Mouse (Mus musculus) embryonic facial prominence, embryonic 15.5 days (tissue): ENCODE measurements around the gene Fam72a. TPM values are rescaled to one million over a fixed set of nuclear protein-coding genes. Genes with fewer than 3 reads are reported as not detected.
"Not testable (repeated sequence)": the region's sequence is repeated elsewhere in the genome, so short reads cannot be mapped to it uniquely, and the experiment has no call there.

Experiments used
- ATAC-seq: fragments of 200-750 bp; cut with Nextera tagmentation; 2 replicates; pipeline ENCODE4 v1.8.0; 2017; ENCODE audit warnings: low read depth, moderate TSS enrichment; ENCODE audit not compliant: insufficient number of reproducible peaks, low FRiP score, low TSS enrichment
- H3K27ac ChIP-seq: fragments of 300-500 bp; sonication (generic); replicated peaks from 2 replicates; pipeline ENCODE4 v1.5.1; 2015; ENCODE audit warnings: mild to moderate bottlenecking, inconsistent platforms
- H3K27me3 ChIP-seq: fragments of 300-500 bp; sonication (generic); 2 replicates; pipeline ENCODE4 v1.6.1; 2015; ENCODE audit warnings: inconsistent platforms
- H3K36me3 ChIP-seq: fragments of 300-500 bp; sonication (generic); 2 replicates; pipeline ENCODE4 v1.6.1; 2015; ENCODE audit warnings: mild to moderate bottlenecking, inconsistent platforms
- H3K4me1 ChIP-seq: fragments of 300-500 bp; sonication (generic); 2 replicates; pipeline ENCODE4 v1.6.1; 2015; ENCODE audit warnings: inconsistent platforms
- H3K4me2 ChIP-seq: fragments of 300-500 bp; sonication (generic); replicated peaks from 2 replicates; pipeline ENCODE4 v1.6.1; 2015; ENCODE audit warnings: mild to moderate bottlenecking, inconsistent platforms
- H3K4me3 ChIP-seq: fragments of 300-500 bp; sonication (generic); replicated peaks from 2 replicates; pipeline ENCODE4 v1.5.1; 2015; ENCODE audit warnings: mild to moderate bottlenecking, inconsistent platforms
- H3K9ac ChIP-seq: fragments of 300-500 bp; sonication (generic); 2 replicates; pipeline ENCODE4 v1.6.1; 2015; ENCODE audit warnings: inconsistent platforms
- H3K9me3 ChIP-seq: fragments of 300-500 bp; sonication (generic); replicated peaks from 2 replicates; pipeline ENCODE4 v1.6.1; 2016; ENCODE audit warnings: inconsistent platforms
- WGBS: fragments of 180-500 bp; shearing (Covaris S2); methylation state at CpG from one replicate; pipeline ENCODE4 v1.1.7; 2015; 5-methylcytosine and 5-hydroxymethylcytosine counted together
- polyA plus RNA-seq: library from polyadenylated mRNA; unstranded; fragments of >200 nt; fragmentation: Nextera tagmentation; extraction: Ambion mirVana; gene quantifications from 2 replicates; pipeline ENCODE4 v1.2.1, GENCODE M21; 2015

Fam72a gene
- polyA plus RNA-seq, 1 experiment from 2014 or later: 2.2 TPM

DNA sequence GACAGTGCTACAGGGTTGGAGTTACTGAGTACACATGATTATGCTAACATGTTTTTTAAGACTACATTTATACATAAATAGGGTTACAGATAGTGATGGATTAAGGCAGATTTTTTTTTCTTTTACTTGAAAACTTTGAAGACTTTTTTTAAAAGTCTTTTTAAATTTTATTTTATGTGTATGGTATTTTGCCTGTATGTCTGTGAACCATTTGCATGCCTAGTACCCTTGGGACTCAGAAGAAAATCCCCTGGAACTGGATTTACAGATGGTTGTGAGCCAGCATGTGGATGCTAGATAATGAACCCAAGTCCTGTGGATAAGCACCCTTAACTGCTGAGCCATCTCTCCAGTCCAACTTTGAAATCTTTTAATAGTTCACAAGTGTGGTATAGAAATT lies 25.7 kb downstream of the Fam72a start:
- no peak for ATAC-seq
- Histone ChIP-seq H3K36me3 (no peaks in the 10 kb centered on the region), H3K27ac (no peak overlapping the region), H3K9ac (no peak overlapping the region), H3K27me3 (no peaks in the 10 kb centered on the region), H3K4me3 (no peak overlapping the region), H3K9me3 (no peaks in the 10 kb centered on the region), H3K4me2 (no peak overlapping the region), H3K4me1 (peaks cover 9% of the 10 kb centered on the region)

DNA sequence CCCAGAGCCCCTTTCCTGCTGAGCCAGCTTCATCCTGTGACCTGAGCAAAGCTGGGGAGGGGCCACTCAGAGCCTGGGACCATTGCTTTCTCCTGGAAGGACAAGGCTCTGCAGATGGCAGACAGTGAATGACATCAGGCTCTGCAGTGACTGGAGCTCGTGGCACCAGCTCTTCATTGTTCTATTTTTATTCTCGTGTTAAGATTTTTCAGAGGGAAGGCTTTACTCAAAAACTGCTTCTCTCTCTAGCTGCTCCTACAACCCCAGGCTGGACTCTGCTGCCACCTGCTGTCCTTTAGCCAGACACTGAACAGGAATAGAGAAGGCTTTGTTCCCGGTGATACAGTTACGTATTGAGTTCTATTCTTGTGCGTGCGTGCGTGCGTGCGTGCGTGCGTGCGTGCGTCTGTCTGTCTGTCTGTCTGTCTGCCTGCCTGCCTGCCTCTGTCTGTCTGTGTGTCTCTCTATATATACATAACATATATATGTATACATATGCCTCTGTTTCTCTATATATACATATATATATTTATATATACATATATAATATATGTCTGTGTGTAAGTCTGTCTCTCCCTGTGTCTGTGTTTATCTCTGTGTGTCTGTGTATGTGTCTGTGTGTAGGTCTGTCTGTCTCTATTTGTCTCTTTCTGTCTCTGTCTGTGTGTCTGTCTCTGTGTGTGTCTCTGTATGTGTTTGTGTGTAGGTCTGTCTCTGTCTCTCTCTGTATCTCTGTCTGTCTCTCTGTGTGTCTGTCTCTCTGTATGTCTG lies 27.5 kb downstream of the Fam72a start:
- Histone ChIP-seq H3K4me3 (no peak overlapping the region), H3K4me1 (0 out of 2 replicates have a peak, but pooled peaks cover 3% of the 10 kb centered on the region), H3K27me3 (no peaks in the 10 kb centered on the region), H3K4me2 (peak overlapping the region; percentile 40), H3K9me3 (no peaks in the 10 kb centered on the region), H3K9ac (no peak overlapping the region), H3K27ac (peak overlapping the region; percentile 23; the same call in 1 of the 2 replicates), H3K36me3 (no peaks in the 10 kb centered on the region)
- peak; percentile 86 for ATAC-seq
- 2% methylated on average over 13 of the region's 13 CpGs for WGBS

DNA sequence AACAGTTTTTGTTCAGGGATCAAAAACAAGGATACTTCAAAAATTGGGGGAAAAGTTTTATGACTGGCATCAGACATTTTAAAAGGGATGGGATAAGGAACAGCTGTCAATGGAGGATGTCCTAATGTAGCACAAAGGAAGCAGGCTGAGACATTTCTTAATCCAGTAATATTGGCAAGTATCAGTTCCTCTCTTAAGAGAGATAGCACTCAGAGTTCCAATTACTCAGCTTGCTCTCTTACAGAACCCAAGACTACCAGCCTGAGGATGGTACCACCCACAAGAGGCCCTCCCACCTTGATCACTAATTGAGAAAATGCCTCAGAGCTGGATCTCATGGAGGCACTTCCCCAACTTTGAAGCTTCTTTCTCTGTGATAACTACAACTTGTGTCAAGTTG lies 32.8 kb downstream of the Fam72a start:
- Histone ChIP-seq H3K4me3 (no peak overlapping the region), H3K27ac (no peak overlapping the region), H3K4me2 (no peak overlapping the region), H3K36me3 (no peaks in the 10 kb centered on the region), H3K9ac (no peak overlapping the region), H3K27me3 (no peaks in the 10 kb centered on the region), H3K9me3 (no peaks in the 10 kb centered on the region), H3K4me1 (no peaks in the 10 kb centered on the region)
- no peak for ATAC-seq

DNA sequence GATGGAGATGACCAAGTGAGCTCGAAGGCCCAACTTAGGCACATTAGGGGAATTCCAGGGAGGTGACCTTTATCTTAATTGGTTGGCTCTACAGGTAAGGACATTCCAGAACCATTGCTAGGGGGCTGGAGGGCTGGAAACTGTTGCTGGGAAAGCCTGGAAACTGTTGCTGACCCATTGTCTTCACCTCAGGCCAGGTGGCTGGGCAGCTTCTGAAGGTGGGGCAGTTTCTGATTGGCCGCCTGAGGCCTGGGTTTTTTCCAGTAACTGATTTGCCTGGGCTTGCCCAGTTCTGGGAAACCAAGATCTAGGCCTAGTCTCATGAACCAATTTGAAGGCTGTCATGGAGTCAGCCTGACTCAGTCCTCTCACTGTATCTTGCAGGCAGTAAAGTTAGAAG lies 34.4 kb downstream of the Fam72a start:
- H3K27me3 ChIP-seq: no peaks in the 10 kb centered on the region
- no peak for ATAC-seq
- no peak overlapping the region for H3K4me3 ChIP-seq
- WGBS: 89% methylated on average over 2 of the region's 2 CpGs
- H3K36me3 ChIP-seq: no peaks in the 10 kb centered on the region
- H3K4me2 ChIP-seq: no peak overlapping the region
- H3K9ac ChIP-seq: no peak overlapping the region
- H3K9me3 ChIP-seq: no peaks in the 10 kb centered on the region
- H3K27ac ChIP-seq: no peak overlapping the region
- H3K4me1 ChIP-seq: no peaks in the 10 kb centered on the region

DNA sequence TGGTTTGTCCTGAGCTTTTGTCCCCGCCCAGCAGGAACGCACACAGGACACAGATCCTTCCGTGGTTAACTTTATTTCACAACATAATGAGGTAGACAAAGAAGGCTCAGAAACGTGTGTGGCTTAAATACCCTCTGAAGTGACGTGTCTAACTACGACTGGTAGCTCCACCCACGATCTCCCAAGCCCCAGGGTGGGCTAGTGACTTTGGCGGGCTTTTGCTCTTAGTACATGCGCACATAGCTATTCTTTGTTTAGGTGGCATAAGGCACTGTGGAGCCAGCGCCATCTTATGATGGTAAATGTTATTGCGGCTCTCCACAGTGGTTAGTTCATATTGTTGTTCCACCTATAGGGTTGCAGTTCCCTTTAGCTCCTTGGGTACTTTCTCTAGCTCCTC lies 38.4 kb downstream of the Fam72a start:
- not testable (repeated sequence) for ATAC-seq, H3K4me2 ChIP-seq, H3K36me3 ChIP-seq, H3K4me3 ChIP-seq, H3K9ac ChIP-seq, H3K9me3 ChIP-seq, H3K4me1 ChIP-seq, H3K27ac ChIP-seq, H3K27me3 ChIP-seq
- WGBS: 35% methylated on average over 11 of the region's 11 CpGs

DNA sequence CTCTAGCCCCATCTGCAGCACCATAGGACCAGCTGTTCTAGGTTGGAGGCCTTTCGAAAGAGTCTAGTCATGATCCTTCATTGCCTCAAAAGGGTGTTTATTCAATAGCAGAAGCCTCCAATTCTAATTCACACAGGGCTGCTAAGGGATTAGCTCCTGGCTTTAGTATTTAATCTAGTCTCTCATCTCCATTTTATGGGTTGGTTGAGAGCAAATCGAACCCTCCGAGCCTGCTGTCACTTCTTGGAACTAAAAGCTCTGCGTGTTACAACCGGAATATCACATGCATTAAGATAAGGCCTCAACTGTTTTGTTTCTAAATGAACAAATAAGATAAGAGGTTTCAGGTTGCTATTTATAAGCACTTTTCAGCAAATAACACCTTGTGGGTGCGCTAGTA lies 42.0 kb downstream of the Fam72a start:
- H3K9me3 ChIP-seq: no peaks in the 10 kb centered on the region
- H3K27ac ChIP-seq: no peak overlapping the region
- H3K36me3 ChIP-seq: no peaks in the 10 kb centered on the region
- 88% methylated on average over 6 of the region's 6 CpGs for WGBS
- H3K4me1 ChIP-seq: no peaks in the 10 kb centered on the region
- H3K9ac ChIP-seq: no peak overlapping the region
- no peaks in the 10 kb centered on the region for H3K27me3 ChIP-seq
- no peak for ATAC-seq
- no peak overlapping the region for H3K4me2 ChIP-seq
- H3K4me3 ChIP-seq: no peak overlapping the region

DNA sequence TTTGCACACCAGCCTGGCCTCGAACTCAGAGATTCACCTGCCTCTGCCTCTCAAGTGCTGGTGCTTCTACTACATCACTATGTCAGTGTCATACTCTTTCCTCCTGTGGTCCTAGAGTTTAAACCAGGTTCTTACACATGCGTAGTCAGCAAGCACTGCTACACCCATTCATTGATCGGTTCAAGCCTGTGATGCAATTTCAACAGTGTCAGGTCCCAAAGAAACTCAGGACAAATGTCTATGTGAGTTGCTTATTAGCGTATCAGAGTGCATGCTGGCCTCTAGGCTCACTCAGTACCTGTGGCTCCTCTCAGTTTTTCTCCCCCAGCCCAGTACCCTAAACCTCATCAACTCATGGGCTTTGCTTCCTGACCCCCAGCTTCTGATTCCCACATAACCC lies 42.7 kb downstream of the Fam72a start:
- 93% methylated on average over 4 of the region's 4 CpGs for WGBS
- ATAC-seq: no peak
- H3K4me2 ChIP-seq: no peak overlapping the region

DNA sequence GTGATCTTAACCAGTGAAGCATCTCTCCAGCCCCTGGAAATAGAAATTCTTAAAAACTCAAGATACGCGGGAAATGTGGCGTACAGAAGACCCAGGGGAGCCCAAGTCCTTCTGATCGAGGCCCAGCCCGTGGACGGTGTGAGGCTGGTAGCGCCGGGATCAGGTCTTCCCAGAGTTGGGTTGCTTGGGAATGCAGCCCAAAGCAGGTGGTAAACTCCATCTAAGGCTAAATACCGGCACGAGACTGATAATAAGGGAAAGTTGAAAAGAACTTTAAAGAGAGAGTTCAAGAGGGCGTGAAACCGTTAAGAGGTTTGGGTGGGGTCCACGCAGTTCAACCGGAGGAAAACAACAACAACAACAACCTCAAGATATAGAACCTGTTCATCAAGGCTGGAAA lies 46.0 kb downstream of the Fam72a start:
- Histone ChIP-seq H3K36me3 (no peaks in the 10 kb centered on the region), H3K9ac (no peak overlapping the region), H3K27me3 (no peaks in the 10 kb centered on the region), H3K4me2 (no peak overlapping the region), H3K4me1 (no peaks in the 10 kb centered on the region), H3K27ac (no peak overlapping the region), H3K4me3 (no peak overlapping the region), H3K9me3 (no peaks in the 10 kb centered on the region)
- WGBS: 92% methylated on average over 14 of the region's 14 CpGs
- ATAC-seq: peak; percentile 80; the same call in 1 of the 2 replicates

More for the DNA sequence above, 42.7 kb downstream of the Fam72a start:
- H3K36me3 ChIP-seq: no peaks in the 10 kb centered on the region
- H3K4me1 ChIP-seq: no peaks in the 10 kb centered on the region
- H3K27ac ChIP-seq: no peak overlapping the region
- H3K27me3 ChIP-seq: no peaks in the 10 kb centered on the region
- no peak overlapping the region for H3K4me3 ChIP-seq
- H3K9ac ChIP-seq: no peak overlapping the region
- no peaks in the 10 kb centered on the region for H3K9me3 ChIP-seq

DNA sequence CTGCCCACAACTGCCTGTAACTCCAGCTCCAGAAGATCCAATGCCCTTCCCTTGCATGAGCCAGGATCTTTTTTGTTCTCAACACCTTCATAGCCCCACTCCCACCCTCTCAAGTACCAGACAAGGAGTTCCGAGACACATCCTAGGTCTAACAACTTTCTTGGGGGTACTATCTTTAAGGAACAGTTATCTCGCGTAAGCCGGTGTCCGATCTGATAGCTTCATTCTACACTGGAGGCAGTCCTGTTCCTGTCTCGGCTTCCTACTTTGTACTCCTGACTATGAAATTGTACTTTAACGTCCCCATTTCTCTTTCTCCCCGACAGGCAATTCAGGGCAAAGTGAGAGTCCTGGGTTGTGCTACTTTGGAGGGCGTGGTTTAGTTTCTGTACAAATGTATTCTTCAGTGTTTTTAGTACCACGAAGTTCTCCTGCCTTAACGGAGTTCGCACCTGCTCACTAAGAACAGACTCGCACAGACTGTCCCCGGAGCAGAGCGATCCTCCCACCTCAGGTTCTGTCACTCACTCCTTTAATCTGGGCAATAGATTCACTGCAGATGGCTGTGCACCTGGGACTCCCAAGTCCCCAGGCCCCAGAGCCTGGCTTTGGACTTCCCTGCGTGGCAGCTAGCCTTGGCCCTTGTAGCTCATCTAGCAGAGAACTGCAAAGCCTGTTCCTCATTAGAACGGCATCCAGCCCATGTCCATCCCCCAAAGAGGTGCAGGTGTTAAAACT lies 51.4 kb downstream of the Fam72a start:
- no peaks in the 10 kb centered on the region for H3K36me3 ChIP-seq
- H3K27ac ChIP-seq: no peak overlapping the region
- no peaks in the 10 kb centered on the region for H3K4me1 ChIP-seq
- H3K9me3 ChIP-seq: no peaks in the 10 kb centered on the region
- H3K4me2 ChIP-seq: no peak overlapping the region
- no peaks in the 10 kb centered on the region for H3K27me3 ChIP-seq
- no peak overlapping the region for H3K4me3 ChIP-seq
- 66% methylated on average over 17 of the region's 17 CpGs for WGBS
- ATAC-seq: no peak
- H3K9ac ChIP-seq: no peak overlapping the region

DNA sequence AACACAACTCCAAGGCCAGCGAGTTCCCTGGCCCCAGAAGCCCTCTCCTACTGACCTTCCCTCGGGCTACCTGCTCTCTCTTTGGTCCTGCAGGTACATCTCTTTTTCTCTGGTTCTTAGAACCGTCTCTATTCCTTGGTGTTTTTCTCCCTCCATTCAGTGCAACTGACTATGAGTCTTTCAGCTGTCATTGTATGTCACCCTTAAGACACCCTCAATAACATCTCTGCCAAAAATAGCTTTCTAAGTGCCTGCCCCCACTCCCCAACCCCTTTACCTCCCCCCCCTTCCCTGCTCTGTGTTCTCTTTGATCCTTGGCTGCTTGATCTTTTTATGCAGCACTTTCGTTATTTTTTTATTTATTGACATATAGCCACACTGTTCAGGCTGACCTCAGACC lies 52.7 kb downstream of the Fam72a start:
- 43% methylated on average over 4 of the region's 4 CpGs for WGBS

DNA sequence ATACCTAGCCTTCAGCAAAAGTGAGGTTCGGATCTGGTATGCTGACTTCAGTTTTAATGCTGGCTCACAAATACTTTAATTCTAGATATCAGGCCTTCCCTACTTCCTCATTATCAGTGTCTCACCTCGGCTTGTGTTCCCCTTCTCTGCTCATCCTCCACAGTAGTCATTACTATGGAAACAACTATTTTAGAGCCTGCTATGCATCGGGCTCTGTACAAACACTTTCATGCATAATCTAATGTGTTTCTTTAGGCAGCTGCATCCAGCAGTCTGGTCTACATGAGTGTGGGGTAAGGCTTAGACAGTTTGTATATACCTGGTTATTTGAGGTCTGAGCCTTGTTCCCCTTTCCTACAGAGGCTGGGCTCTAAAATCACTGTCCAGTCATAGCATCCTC lies 55.9 kb downstream of the Fam72a start:
- H3K9me3 ChIP-seq: no peaks in the 10 kb centered on the region
- no peak overlapping the region for H3K4me3 ChIP-seq
- no peak for ATAC-seq
- no peaks in the 10 kb centered on the region for H3K27me3 ChIP-seq
- peaks cover 4% of the 10 kb centered on the region; the same call in 1 of the 2 replicates for H3K4me1 ChIP-seq
- H3K9ac ChIP-seq: no peak overlapping the region
- H3K36me3 ChIP-seq: no peaks in the 10 kb centered on the region
- H3K27ac ChIP-seq: no peak overlapping the region
- WGBS: 84% methylated on average over 3 of the region's 3 CpGs
- H3K4me2 ChIP-seq: no peak overlapping the region

More for the DNA sequence above, 52.7 kb downstream of the Fam72a start:
- no peaks in the 10 kb centered on the region for H3K9me3 ChIP-seq
- H3K4me3 ChIP-seq: no peak overlapping the region
- no peak; the same call in 1 of the 2 replicates for ATAC-seq
- no peak overlapping the region for H3K27ac ChIP-seq
- H3K4me2 ChIP-seq: no peak overlapping the region
- H3K36me3 ChIP-seq: no peaks in the 10 kb centered on the region
- no peaks in the 10 kb centered on the region for H3K4me1 ChIP-seq
- H3K9ac ChIP-seq: no peak overlapping the region
- H3K27me3 ChIP-seq: no peaks in the 10 kb centered on the region
